Mouse (Mus musculus) limb, embryonic 11.5 days (tissue): ENCODE results near the gene Mreg. TPM values are rescaled to one million over a fixed set of nuclear protein-coding genes. Genes with fewer than 3 reads are reported as not detected.

Experiments used
- ATAC-seq: fragments of 200-750 bp; cut with Nextera tagmentation; 2 replicates; pipeline ENCODE4 v1.8.0; 2017; ENCODE audit warnings: low read depth; ENCODE audit not compliant: insufficient number of reproducible peaks, low FRiP score, low TSS enrichment
- DNase-seq: peaks from one replicate; pipeline ENCODE4 v3.0.0-alpha.2; 2015; ENCODE audit warnings: low spot score
- H3K27ac ChIP-seq: fragments of 300-500 bp; sonication (generic); replicated peaks from 2 replicates; pipeline ENCODE4 v1.5.1; 2014; ENCODE audit warnings: low read depth, mild to moderate bottlenecking, low read length
- H3K27me3 ChIP-seq: fragments of 300-500 bp; sonication (generic); 2 replicates; pipeline ENCODE4 v1.6.1; 2014; ENCODE audit warnings: mild to moderate bottlenecking, low read length, mixed read lengths; ENCODE audit not compliant: control insufficient read depth, insufficient read depth
- H3K36me3 ChIP-seq: fragments of 300-500 bp; sonication (generic); 2 replicates; pipeline ENCODE4 v1.6.1; 2014; ENCODE audit warnings: mild to moderate bottlenecking, low read length, moderate library complexity, mixed read lengths; ENCODE audit not compliant: control insufficient read depth, insufficient read depth
- H3K4me1 ChIP-seq: fragments of 300-500 bp; sonication (generic); 2 replicates; pipeline ENCODE4 v1.6.1; 2014; ENCODE audit warnings: low read length, mixed read lengths; ENCODE audit not compliant: control insufficient read depth, insufficient read depth
- H3K4me2 ChIP-seq: fragments of 300-500 bp; sonication (generic); 2 replicates; pipeline ENCODE4 v1.6.1; 2014; ENCODE audit warnings: low read depth, mild to moderate bottlenecking, moderate library complexity; ENCODE audit not compliant: severe bottlenecking
- H3K4me3 ChIP-seq: fragments of 300-500 bp; sonication (generic); 2 replicates; pipeline ENCODE4 v1.5.1; 2014; ENCODE audit warnings: low read depth, low read length
- H3K9ac ChIP-seq: fragments of 300-500 bp; sonication (generic); 2 replicates; pipeline ENCODE4 v1.6.1; 2014; ENCODE audit warnings: mild to moderate bottlenecking, low read length
- H3K9me3 ChIP-seq: fragments of 300-500 bp; sonication (generic); 2 replicates; pipeline ENCODE4 v1.6.1; 2016; ENCODE audit warnings: low read length; ENCODE audit not compliant: control insufficient read depth
- WGBS: fragments of 180-500 bp; shearing (Covaris S2); extraction: QIAGEN DNeasy Blood & Tissue Kit; methylation state at CpG from one replicate; pipeline ENCODE4 v1.1.7; 2014; 5-methylcytosine and 5-hydroxymethylcytosine counted together
- polyA plus RNA-seq: library from polyadenylated mRNA; unstranded; fragments of >200 nt; fragmentation: Nextera tagmentation; extraction: Ambion mirVana; gene quantifications from 2 replicates; pipeline ENCODE4 v1.2.1, GENCODE M21; 2014

The Mreg gene
- polyA plus RNA-seq, result 3.9 and 4.2 TPM in 2 replicates

- no peaks in the 10 kb centered on the region for H3K9me3 ChIP-seq
Measured at GRCm38 (mm10) chr1:72211701-72212699, at the start of gene Mreg. Gene Mreg (minus strand): TSS chr1:72212307.

GRCm38 (mm10) chr1:72256381-72257256, 44.5 kb upstream of the Mreg start:
- no peak overlapping the region for H3K9ac ChIP-seq
- no peak for ATAC-seq
- no peak overlapping the region for H3K4me3 ChIP-seq
- no peaks in the 10 kb centered on the region for H3K36me3 ChIP-seq
- no peak overlapping the region for H3K4me2 ChIP-seq
- 0 out of 2 replicates have a peak, but pooled peaks cover 3% of the 10 kb centered on the region for H3K4me1 ChIP-seq
- H3K9me3 ChIP-seq, result no peaks in the 10 kb centered on the region
- H3K27me3 ChIP-seq, result no peaks in the 10 kb centered on the region
- no peak for DNase-seq
- H3K27ac ChIP-seq, result no peak overlapping the region
- 82% methylated on average over 9 of the region's 9 CpGs for WGBS

More at GRCm38 (mm10) chr1:72211701-72212699, at the start of gene Mreg:
- H3K27ac ChIP-seq, result no peak within 1 kb of the TSS
- ATAC-seq, result peak; percentile 63; the same call in 1 of the 2 replicates
- H3K27me3 ChIP-seq, result peaks cover 4% of the 10 kb centered on the region; the same call in 1 of the 2 replicates
- H3K4me3 ChIP-seq, result peak within 1 kb of the TSS; percentile 58
- peak within 1 kb of the TSS; percentile 80 for H3K9ac ChIP-seq
- under 1% methylated on average over 87 of the region's 89 CpGs for WGBS
- H3K36me3 ChIP-seq, result no peaks in the 10 kb centered on the region
- DNase-seq, result peak; percentile 71
- H3K4me2 ChIP-seq, result peak within 1 kb of the TSS; percentile 98
- H3K4me1 ChIP-seq, result 0 out of 2 replicates have a peak, but pooled peaks cover 2% of the 10 kb centered on the region

- no peaks in the 10 kb centered on the region for H3K36me3 ChIP-seq
- H3K4me3 ChIP-seq, result no peak overlapping the region
- no peaks in the 10 kb centered on the region for H3K27me3 ChIP-seq
- 0 out of 2 replicates have a peak, but pooled peaks cover 3% of the 10 kb centered on the region for H3K4me1 ChIP-seq
- H3K4me2 ChIP-seq, result peak overlapping the region; percentile 60
- H3K9me3 ChIP-seq, result no peaks in the 10 kb centered on the region
- H3K27ac ChIP-seq, result peak overlapping the region; percentile 61; the same call in 1 of the 2 replicates
- no peak for ATAC-seq
- DNase-seq, result peak; percentile 42
- 45% methylated on average over 11 of the region's 11 CpGs for WGBS
- peak overlapping the region; percentile 41 for H3K9ac ChIP-seq
Measured at GRCm38 (mm10) chr1:72255854-72256175, 43.7 kb upstream of the Mreg start.

GRCm38 (mm10) chr1:72255062-72255853, 43.2 kb upstream of the Mreg start:
- peak overlapping the region; percentile 41 for H3K9ac ChIP-seq
- no peaks in the 10 kb centered on the region for H3K36me3 ChIP-seq
- H3K27me3 ChIP-seq, result no peaks in the 10 kb centered on the region
- 0 out of 2 replicates have a peak, but pooled peaks cover 3% of the 10 kb centered on the region for H3K4me1 ChIP-seq
- peak overlapping the region; percentile 29 for H3K4me3 ChIP-seq
- H3K9me3 ChIP-seq, result no peaks in the 10 kb centered on the region
- ATAC-seq (peak; percentile 91), DNase-seq (peak; percentile 85)
- H3K27ac ChIP-seq, result peak overlapping the region; percentile 61; the same call in 1 of the 2 replicates
- H3K4me2 ChIP-seq, result peak overlapping the region; percentile 60
- 4% methylated on average over 15 of the region's 15 CpGs for WGBS

GRCm38 (mm10) chr1:72254545-72255061, 42.5 kb upstream of the Mreg start:
- peak; percentile 87 for ATAC-seq

GRCm38 (mm10) chr1:72253881-72254491, 41.9 kb upstream of the Mreg start:
- no peak for ATAC-seq
- H3K4me1 ChIP-seq, result 0 out of 2 replicates have a peak, but pooled peaks cover 3% of the 10 kb centered on the region
- H3K27me3 ChIP-seq, result no peaks in the 10 kb centered on the region
- no peaks in the 10 kb centered on the region for H3K36me3 ChIP-seq
- H3K9me3 ChIP-seq, result no peaks in the 10 kb centered on the region
- WGBS, result 40% methylated on average over 11 of the region's 11 CpGs
- H3K9ac ChIP-seq, result no peak overlapping the region
- no peak for DNase-seq
- H3K4me3 ChIP-seq, result peak overlapping the region; percentile 29; the same call in 1 of the 2 replicates
- H3K4me2 ChIP-seq, result peak overlapping the region; percentile 60
- H3K27ac ChIP-seq, result no peak overlapping the region

More at GRCm38 (mm10) chr1:72254545-72255061, 42.5 kb upstream of the Mreg start:
- DNase-seq, result peak; percentile 94
- Histone ChIP-seq H3K9me3 (no peaks in the 10 kb centered on the region), H3K36me3 (no peaks in the 10 kb centered on the region), H3K4me1 (0 out of 2 replicates have a peak, but pooled peaks cover 3% of the 10 kb centered on the region), H3K27ac (peak overlapping the region; percentile 86), H3K4me3 (peak overlapping the region; percentile 29), H3K27me3 (no peaks in the 10 kb centered on the region), H3K4me2 (peak overlapping the region; percentile 60), H3K9ac (peak overlapping the region; percentile 55)
- 1% methylated on average over 35 of the region's 35 CpGs for WGBS

GRCm38 (mm10) chr1:72251806-72252205, 39.7 kb upstream of the Mreg start:
- Histone ChIP-seq H3K9me3 (no peaks in the 10 kb centered on the region), H3K36me3 (no peaks in the 10 kb centered on the region), H3K27ac (no peak overlapping the region), H3K9ac (no peak overlapping the region), H3K4me3 (no peak overlapping the region), H3K27me3 (no peaks in the 10 kb centered on the region), H3K4me2 (no peak overlapping the region), H3K4me1 (0 out of 2 replicates have a peak, but pooled peaks cover 3% of the 10 kb centered on the region)
- DNase-seq (no peak), ATAC-seq (no peak)
- WGBS, result 83% methylated on average over 1 of the region's 1 CpGs
